Mouse (Mus musculus): ENCODE data around the gene Tmem123. TPM values are rescaled to one million over a fixed set of nuclear protein-coding genes. Genes with fewer than 3 reads are reported as not detected.

Gene Tmem123
- total RNA-seq (2021): 10 to 100 TPM; 13.6 to 14.8 TPM

DNA sequence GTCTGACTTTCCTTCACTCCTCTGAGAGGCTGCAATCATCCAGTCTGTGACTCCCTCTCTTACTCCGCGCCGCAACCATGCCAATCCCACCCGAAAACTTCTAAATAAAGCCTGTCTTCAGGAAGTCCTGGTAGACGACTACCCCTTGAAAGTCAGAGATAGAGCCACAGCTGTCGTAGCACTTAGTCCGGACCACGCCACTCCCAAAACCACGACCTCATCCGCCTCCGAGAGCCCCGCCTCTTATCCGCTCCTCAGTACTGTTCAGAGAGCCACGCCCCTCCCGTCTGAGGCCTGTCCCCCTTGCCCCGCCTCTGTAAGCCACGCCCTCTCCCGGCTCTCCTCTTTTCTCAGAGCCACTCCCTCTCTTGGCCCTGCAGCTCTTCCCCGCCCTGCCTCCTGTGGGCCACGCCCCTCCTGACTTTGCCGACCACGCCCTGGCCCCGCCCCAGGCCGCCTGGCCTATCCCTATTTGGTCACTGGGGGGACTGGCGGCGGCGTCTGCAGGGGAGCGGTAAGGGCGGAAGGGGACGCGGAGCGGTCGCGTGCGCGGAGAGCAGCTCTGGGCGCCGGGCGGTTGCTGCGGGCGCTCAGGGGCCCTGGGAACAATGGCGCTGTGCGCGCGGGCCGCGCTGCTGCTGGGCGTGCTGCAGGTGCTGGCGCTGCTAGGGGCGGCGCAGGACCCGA lies at the start of gene Tmem123:
TSS of gene Tmem123 (plus strand) at position 428 of the 687 bp plus-strand sequence.
- peak; percentile 81 to 87 for DNase-seq (ENCODE audit: extremely low spot score in 1 of 2, low spot score in 1 of 2)

GRCm38 (mm10) chr9:7714062-7714907 lies 49.6 kb upstream of the Tmem123 start:
- DNase-seq (ENCODE audit: extremely low spot score in 1 of 2, low spot score in 1 of 2): peak; percentile 24 to 31

DNA sequence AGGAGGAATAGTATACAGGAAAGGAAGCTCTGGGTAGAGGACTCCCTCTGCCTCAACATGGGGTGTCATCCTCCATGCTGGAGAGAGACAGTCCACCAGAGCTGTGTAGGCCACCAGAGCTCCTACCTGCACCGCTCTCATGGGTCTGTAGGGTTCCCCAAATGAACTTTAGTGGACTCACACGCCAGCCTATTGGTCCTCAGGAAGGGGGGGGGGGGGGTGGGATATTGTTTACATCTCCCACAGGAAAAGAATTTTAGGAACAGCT lies 49.0 kb upstream of the Tmem123 start:
- no peak for DNase-seq (ENCODE audit: extremely low spot score in 1 of 2, low spot score in 1 of 2)

DNA sequence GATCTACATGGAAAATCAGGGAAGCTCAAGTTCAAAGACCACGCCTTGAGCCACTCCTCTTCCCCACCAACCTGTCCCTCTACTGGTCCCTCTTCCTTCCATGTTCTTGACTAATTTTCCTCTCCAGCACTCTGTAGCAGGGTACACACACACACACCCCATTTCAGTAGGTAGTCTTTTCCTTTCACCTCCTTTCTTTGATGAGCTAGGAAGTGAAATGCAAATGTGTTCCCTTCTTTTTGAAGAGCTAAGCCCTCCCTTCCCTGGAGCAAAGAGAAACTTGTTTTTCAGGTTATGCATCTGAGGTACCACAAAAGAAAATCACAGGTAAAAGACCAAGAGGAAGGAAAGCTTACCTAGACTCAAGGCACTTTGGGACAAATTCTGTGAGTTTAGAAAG lies 42.3 kb upstream of the Tmem123 start:
- no peak for DNase-seq (ENCODE audit: extremely low spot score in 1 of 2, low spot score in 1 of 2)

GRCm38 (mm10) chr9:7728997-7729396 lies 34.8 kb upstream of the Tmem123 start:
- DNase-seq (ENCODE audit: extremely low spot score in 1 of 2, low spot score in 1 of 2): no peak

DNA sequence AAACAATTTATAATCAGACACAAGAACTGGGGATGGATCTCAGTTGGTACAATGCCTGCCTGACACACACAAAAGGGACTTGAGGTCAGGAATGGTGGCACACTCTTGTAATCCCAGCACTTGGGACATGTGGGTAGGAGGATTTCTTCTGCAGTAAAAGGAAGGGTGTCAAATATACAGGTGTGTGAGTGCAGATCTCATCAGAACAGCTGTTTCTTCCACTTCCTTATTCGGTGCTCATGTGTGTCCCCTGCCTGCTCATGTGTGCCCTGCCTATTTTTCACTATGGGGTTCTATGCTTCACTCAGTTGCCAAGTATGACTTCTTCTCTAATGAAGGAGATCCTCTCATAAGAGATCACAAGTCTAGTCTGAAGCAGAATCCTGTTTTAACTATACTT lies 21.1 kb upstream of the Tmem123 start:
- no peak for DNase-seq (ENCODE audit: extremely low spot score in 1 of 2, low spot score in 1 of 2)

DNA sequence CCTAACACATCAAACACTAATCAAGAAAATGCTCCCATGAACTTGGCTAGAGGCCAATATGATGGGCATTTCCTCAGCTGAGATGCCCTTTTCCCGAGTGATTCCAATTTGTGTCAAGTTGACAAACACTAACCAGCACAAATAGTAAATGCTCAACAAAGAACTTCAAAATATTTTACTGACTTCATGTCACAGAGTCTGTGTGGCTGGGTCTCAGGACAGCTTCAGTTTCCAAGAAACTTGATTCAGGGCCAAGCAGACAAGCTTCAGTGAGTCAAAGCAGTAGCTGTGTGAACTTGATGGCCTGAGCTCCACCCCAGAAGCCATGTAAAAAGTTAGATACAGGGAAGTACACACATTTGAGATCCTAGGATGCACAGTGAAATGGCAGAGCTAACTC lies 19.7 kb upstream of the Tmem123 start:
- DNase-seq (ENCODE audit: extremely low spot score in 1 of 2, low spot score in 1 of 2): no peak

DNA sequence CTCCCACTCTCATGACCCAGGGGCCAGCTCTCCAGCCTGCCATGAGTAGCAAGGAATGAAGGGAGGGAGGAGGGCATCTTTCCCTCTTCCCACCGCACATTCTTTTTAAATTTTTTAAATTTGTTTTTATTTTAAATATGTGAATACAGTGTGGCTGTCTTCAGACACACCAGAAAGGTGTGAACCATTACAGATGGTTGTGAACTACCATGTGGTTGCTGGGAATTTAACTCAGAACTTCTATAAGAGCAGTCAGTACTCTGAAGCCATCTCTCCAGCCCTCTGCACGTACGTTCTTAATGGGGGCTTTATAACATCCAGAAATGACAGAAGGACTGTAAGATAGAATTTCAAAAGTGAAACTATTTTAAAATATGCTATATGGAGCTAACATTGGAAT lies 15.0 kb upstream of the Tmem123 start:
- DNase-seq (ENCODE audit: extremely low spot score in 1 of 2, low spot score in 1 of 2): no peak

DNA sequence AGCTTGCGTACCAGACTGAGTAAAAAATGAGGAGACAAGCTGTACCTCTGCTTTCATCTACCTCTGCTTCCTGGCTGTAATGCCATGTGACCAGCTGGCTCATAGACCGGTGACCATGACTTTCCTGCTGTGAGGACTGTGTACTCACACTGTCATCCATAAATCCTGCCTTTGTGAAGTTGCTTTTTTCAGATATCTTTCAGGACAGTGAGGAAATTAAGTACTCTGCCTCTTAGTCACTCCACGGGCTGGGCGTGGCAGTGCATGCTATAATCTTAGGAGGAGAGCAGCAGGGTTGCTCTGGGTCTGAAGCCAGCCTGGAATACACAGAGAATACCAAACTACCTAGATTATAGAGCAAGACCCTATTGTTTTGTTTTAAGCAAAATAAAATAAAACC lies 14.3 kb upstream of the Tmem123 start:
- DNase-seq (ENCODE audit: extremely low spot score in 1 of 2, low spot score in 1 of 2): no peak

- no peak for DNase-seq (ENCODE audit: extremely low spot score in 1 of 2, low spot score in 1 of 2)
Observed at GRCm38 (mm10) chr9:7755889-7756423, 7.9 kb upstream of the Tmem123 start.

GRCm38 (mm10) chr9:7761906-7762455 lies 1.9 kb upstream of the Tmem123 start:
- DNase-seq (ENCODE audit: extremely low spot score in 1 of 2, low spot score in 1 of 2): no peak

GRCm38 (mm10) chr9:7762741-7763140 lies 1.1 kb upstream of the Tmem123 start:
- no peak for DNase-seq (ENCODE audit: extremely low spot score in 1 of 2, low spot score in 1 of 2)

GRCm38 (mm10) chr9:7764463-7764871 lies 626 bp downstream of the Tmem123 start:
- no peak for DNase-seq (ENCODE audit: extremely low spot score in 1 of 2, low spot score in 1 of 2)

GRCm38 (mm10) chr9:7765236-7765635 lies 1.4 kb downstream of the Tmem123 start:
- DNase-seq (ENCODE audit: extremely low spot score in 1 of 2, low spot score in 1 of 2): no peak

DNA sequence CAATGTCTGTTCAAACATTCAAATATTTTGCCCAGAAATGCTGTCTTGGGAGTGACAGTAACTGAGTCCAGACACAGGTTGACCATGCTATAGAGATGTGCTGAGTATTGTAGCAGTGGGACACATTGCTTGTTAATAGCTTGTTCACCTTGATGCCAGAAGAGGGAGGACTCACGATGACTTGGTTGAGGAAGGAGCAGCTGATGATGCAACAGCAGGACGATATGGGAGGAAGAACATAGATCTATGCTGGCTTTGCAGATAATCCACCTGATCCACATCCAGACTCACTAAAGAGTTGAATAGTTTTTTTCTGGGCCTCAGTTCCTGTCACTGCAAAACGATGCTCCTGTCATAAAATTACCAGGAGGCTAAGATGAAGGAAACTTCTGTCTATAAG lies 2.7 kb downstream of the Tmem123 start:
- no peak for DNase-seq (ENCODE audit: extremely low spot score in 1 of 2, low spot score in 1 of 2)

DNA sequence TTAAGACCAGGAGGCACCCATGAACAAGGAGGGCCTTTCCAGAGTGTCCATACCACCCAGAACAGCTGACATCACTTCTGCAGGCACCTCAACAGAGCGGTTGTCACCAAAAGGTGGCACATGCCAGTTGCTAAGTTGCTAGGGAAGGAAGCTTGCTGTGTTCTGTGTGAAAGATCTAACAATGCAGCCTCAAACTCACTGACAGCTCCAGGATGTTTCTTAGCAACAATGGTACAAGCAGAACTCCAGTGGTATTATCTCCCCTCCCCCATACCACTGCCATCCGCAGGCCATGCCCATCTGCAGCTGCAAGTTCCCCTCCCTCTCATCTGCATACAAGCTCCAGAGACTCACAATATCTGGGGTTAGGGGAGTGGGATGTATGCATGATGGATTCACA lies 3.7 kb downstream of the Tmem123 start:
- DNase-seq (ENCODE audit: extremely low spot score in 1 of 2, low spot score in 1 of 2): no peak

DNA sequence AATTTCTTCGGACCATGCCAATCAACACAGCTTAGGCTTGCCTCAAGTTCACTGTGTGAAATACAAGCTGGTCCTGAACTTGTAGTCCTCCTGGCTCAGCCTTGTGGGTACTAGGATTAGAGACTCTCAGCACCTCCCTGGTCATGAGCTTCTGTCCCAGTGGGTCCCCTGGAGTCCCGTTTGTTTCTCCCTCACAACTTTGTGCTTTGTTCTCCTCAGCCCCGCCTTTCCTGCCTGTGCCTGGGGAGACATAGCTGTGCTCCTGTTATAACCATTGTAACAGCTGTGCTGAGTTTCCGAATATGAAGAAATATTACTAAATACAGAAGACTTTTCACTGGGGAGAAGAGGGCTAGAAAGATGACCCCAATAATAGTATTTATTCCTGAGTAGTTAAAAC lies 5.2 kb downstream of the Tmem123 start:
- DNase-seq (ENCODE audit: extremely low spot score in 1 of 2, low spot score in 1 of 2): no peak

GRCm38 (mm10) chr9:7769491-7769890 lies 5.7 kb downstream of the Tmem123 start:
- no peak for DNase-seq (ENCODE audit: extremely low spot score in 1 of 2, low spot score in 1 of 2)

- no peak for DNase-seq (ENCODE audit: extremely low spot score in 1 of 2, low spot score in 1 of 2)
Observed at GRCm38 (mm10) chr9:7772361-7772760, 8.5 kb downstream of the Tmem123 start.

- no peak for DNase-seq (ENCODE audit: extremely low spot score in 1 of 2, low spot score in 1 of 2)
Observed at GRCm38 (mm10) chr9:7772773-7773454, 9.1 kb downstream of the Tmem123 start.

DNA sequence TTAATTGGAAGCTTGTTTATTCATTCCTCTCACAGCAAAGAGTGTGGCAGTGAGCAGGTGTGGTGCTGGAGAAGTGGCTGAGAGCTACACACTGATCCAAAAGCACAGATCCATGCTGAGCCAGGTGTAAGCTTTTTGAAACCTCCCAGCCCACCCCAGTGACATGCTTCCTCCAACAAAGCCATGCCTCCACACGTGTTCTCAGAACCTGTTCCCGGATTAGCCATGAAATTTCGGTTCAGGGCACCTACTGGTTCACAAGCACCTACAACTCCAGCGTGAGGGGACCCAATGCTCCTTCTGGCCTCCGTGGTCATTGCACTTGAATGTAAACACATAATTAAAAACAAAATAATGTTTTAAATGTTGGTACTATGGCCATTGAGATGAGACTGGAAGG lies 9.8 kb downstream of the Tmem123 start:
- no peak for DNase-seq (ENCODE audit: extremely low spot score in 1 of 2, low spot score in 1 of 2)

Data from layer of hippocampus, postnatal 25 days (tissue).